Mouse (Mus musculus) lung, adult 2 months (tissue): Measurements from ENCODE around the gene Dgka. TPM values are rescaled to one million over a fixed set of nuclear protein-coding genes. Genes with fewer than 3 reads are reported as not detected.

Experiments
- DNase-seq: peaks from one replicate; pipeline ENCODE4 v3.0.0; 2022
- H3K4me1 ChIP-seq: fragments of 200-500 bp; 2 replicates; pipeline ENCODE4 v1.6.1; 2011; ENCODE audit warnings: low read length; ENCODE audit not compliant: control insufficient read depth, insufficient read depth
- H3K4me3 ChIP-seq: fragments of 200-500 bp; replicated peaks from 2 replicates; pipeline ENCODE3; 2011; ENCODE audit warnings: low read depth, mild to moderate bottlenecking, control low read depth, low read length; ENCODE audit errors: extremely low read depth
- CTCF ChIP-seq: fragments of 200-500 bp; IDR thresholded peaks from 2 replicates; pipeline ENCODE4 v1.5.1; 2011; ENCODE audit warnings: mild to moderate bottlenecking, low read length, control low read depth; ENCODE audit not compliant: insufficient read depth
- POLR2A ChIP-seq: fragments of 200-500 bp; IDR thresholded peaks from 2 replicates; pipeline ENCODE4 v1.6.1; 2011; ENCODE audit warnings: low read depth, mild to moderate bottlenecking, control low read depth, low read length, borderline replicate concordance; ENCODE audit errors: extremely low read depth
- WGBS: fragments of 180-500 bp; shearing (Covaris S2); methylation state at CpG from one replicate; pipeline ENCODE4 v1.1.7; 2018; 5-methylcytosine and 5-hydroxymethylcytosine counted together
- polyA plus RNA-seq: library from polyadenylated mRNA; depleted of rRNA; stranded (reverse); fragments of >200 nt; gene quantifications from 2 replicates; pipeline ENCODE4 v1.2.3, GENCODE M21; 2012

Gene Dgka
- polyA plus RNA-seq, 1 experiment: 53.7 TPM

DNA sequence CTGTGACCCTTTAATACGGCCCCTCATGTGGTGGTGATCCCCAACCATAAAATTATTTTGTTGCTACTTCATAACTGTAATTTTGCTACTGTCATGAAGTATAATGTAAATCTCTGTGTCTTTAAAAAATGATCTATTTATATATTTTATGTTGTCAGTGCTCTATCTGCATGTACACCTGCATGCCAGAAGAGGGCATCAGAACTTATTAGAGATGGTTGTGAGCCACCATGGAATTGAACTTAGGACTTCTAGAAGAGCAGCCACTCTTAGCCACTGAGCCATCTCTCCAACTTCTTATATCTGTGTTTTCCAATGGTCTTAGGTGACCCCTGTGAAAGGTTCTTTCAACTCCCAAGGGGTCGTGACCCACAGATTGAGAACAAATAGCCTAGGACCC lies 28.2 kb upstream of the Dgka start:
- 79% methylated on average over 2 of the region's 2 CpGs for whole genome bisulfite sequencing
- DNase-seq: no peak
- TF ChIP-seq CTCF: no peak
- no peak for TF ChIP-seq POLR2A
- H3K4me3 ChIP-seq: no peak overlapping the region
- H3K4me1 ChIP-seq: no peaks in the 10 kb centered on the region

DNA sequence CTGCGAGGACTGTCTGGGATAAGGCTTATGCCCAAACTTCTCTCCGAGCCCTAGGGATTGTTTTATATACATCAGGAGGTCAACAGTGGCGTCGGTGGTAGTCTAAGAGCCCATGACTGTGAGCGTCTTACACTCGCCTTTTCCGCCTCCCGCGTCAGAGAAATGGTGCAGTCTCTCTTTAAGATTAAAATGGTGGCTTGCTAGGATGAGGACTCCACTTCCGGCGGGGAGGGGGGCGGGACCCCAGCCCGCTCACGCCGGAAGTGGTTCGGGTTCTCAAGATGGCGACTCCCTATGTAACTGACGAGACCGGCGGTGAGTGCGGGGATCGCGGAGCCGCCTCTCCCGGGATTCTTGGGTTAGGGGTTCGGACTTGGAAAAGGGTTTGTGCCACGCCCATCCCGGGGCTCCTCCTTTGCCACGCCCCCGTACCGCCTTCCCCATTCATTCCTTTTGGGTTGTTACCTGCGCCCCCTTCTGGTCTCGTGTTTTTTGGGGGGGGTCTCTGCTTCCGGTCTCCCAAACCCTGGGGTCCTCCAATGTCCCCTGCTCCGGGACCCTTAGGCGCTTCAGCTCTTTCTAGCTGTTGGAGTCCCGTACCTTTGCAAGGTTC lies 3.7 kb upstream of the Dgka start:
- Histone ChIP-seq H3K4me1 (peaks cover 17% of the 10 kb centered on the region), H3K4me3 (peak overlapping the region; percentile 88)
- peak; percentile 76 for DNase-seq
- TF ChIP-seq POLR2A: peak; percentile 54; the same call in 1 of the 2 replicates
- TF ChIP-seq CTCF: 0 out of 2 replicates have a peak, but pooled peaks have one; percentile 8
- WGBS: under 1% methylated on average over 37 of the region's 37 CpGs

DNA sequence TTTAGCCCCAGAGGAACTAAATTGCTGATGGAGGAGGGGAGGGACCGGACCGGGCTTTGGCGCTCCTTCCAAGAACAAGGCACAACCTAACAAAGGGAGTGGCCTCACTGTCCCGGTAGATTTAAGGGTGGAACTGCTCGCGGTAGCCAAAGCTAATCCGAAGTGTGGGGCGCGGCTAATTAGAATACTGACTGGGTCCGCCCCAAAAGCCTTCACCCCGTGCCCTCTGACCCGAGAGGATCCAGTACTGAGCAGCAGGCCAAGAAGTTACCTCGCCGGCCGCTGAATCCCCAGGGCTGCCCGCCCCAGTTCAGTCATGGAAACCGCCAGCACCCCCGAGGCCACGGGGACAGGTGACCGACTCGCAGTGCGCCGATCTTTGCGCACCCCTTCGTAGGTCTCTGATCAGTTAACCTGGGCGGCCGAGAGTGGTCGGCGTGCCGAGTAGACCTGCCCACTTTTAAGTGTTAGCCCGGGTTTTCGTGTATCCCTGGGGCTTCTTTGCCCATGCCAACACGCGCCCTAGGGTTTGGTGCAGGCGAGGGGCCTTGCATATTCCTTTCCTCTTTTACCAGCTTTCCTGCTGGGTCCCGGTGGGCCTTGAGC lies 3.1 kb upstream of the Dgka start, which contains the start of gene Pym1:
TSS of gene Pym1 (plus strand) at position 244 of the 606 bp plus-strand sequence.
- DNase-seq: peak; percentile 85
- Histone ChIP-seq H3K4me3 (peak within 1 kb of the TSS; percentile 88), H3K4me1 (peaks cover 17% of the 10 kb centered on the region)
- no peak for TF ChIP-seq CTCF
- TF ChIP-seq POLR2A: peak; percentile 66; the same call in 1 of the 2 replicates
- under 1% methylated on average over 36 of the region's 36 CpGs for WGBS

DNA sequence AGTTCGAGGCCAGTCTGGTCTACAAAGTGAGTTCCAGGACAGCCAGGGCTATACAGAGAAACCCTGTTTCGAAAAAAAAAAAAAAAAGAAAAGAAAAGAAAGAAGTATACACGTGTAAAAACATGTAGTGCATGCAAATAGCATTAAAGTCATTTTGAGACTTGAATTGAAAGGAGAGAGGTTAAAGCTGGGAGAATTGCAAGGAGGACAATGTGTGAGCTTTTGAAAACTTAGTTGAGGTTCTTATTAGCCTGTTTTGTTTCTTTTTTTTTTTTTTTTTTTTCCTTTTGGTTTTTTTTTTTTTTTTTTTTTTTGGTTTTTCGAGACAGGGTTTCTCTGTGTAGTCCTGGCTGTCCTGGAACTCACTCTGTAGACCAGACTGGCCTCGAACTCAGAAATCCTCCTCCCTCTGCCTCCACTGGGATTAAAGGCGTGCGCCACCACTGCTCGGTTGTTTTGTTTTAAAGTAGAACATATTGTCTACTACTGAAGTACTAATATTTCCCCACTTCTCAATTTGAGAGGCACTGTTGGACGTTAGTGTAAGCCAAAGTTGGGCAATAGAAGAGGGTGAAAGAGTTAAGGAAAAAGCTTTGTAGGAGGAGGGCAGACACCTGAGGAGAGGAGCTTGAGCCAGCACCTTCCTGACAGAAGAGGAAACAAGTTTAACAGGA lies 2.5 kb upstream of the Dgka start:
- TF ChIP-seq CTCF: no peak
- H3K4me3 ChIP-seq: peak overlapping the region; percentile 88
- H3K4me1 ChIP-seq: peaks cover 17% of the 10 kb centered on the region
- 27% methylated on average over 9 of the region's 9 CpGs for WGBS
- DNase-seq: no peak

DNA sequence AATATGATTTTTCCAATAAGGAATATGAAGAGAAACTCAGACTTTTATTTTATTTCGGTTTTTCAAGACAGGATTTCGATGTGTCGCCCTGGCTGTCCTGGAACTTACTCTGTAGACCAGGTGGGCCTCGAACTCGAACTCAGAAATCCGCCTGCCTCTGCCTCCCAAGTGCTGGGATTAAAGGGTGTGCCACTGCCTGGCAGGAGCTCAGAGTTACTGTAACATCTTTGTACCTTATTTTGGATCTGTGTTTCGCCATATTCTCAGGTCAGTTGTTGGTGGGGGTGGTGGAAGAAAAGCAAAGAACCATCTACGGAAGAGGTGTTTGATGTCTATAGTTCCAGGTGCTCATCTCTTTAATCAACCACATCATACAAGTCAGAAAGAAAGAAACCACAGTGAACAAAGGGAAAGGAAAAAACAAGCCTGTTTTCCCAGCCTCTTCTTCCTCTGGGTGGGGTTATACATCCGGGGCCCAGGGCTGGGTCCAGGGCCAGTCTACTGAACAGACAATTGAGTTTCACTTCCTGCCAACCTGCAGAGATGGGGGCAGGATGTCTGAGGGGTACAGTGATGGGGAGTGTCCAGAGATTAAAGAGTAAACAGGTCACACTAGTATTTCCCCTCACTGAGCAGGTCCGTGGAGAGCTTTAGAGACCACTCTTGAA lies 1.4 kb upstream of the Dgka start:
- 76% methylated on average over 10 of the region's 10 CpGs for WGBS
- no peak for DNase-seq
- H3K4me1 ChIP-seq: peaks cover 17% of the 10 kb centered on the region
- H3K4me3 ChIP-seq: no peak overlapping the region
- TF ChIP-seq POLR2A (no peak), CTCF (no peak)

DNA sequence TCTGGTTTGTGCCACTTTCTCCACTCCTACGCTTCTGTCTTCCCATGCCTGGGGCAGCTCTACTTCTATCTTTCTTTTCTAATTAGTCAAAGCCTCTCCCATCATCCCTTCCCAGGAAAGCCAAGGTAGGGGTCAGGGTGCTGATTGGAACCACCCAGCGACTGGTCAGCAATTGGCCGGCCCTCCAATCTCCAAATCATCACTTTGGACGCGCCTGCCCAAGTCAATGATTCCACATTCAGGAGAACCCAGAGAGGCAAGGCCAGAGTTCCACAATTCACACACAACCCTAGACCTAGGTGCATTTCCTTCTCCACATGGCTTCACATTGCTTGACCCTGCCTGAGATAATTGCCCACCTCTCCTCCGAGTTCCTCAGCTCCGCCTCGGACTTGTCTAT lies 444 bp downstream of the Dgka start:
- peaks cover 20% of the 10 kb centered on the region for H3K4me1 ChIP-seq
- 0 out of 2 replicates have a peak, but pooled peaks have one; percentile 13 for TF ChIP-seq POLR2A
- TF ChIP-seq CTCF: no peak
- peak overlapping the region; percentile 75 for H3K4me3 ChIP-seq
- no peak for DNase-seq
- WGBS: 21% methylated on average over 8 of the region's 8 CpGs

DNA sequence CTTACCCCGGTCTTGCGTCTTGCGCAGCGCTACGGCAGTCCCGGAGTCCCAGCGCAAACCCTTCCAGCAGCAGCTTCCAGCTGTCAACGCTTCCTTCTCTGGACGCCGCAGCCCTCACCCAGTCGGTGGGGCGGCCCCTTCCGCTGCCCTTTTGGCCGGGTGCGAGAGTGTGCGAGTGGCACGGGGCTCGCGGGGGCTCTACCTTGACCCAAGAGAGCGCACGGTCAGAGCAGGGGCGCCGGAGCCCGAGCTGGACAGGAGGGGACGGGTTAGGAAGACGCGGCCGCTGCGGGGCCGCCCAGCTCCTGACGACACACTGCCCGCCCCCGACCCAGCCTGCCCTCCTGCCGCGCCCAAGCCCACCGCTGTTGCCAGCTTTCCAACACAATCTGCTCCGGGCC lies 864 bp downstream of the Dgka start:
- DNase-seq: peak; percentile 75
- H3K4me1 ChIP-seq: peaks cover 20% of the 10 kb centered on the region
- peak; percentile 59 for TF ChIP-seq POLR2A
- TF ChIP-seq CTCF: no peak
- 1% methylated on average over 37 of the region's 37 CpGs for WGBS
- H3K4me3 ChIP-seq: peak overlapping the region; percentile 75

DNA sequence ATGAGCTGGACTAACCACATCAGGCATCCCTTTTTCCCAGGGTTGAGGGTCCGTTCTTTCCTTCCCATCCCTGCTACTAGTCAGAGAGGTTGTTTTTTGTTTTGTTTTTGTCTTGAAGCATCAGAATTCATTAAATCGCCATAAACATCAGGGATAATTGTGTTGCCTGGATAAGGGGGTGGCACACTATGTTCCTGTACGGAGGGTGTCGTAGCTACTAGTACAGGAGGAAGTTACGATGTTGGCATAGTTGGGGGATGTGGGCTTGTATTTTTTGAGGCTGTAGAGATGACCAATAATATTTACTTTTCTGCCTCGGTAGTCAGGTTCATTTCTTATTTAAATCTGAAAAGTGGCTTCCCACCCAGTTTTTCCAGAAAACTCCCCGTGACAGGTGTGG lies 1.4 kb downstream of the Dgka start:
- no peak for TF ChIP-seq POLR2A
- no peak for TF ChIP-seq CTCF
- WGBS: 1% methylated on average over 7 of the region's 7 CpGs
- no peak for DNase-seq

DNA sequence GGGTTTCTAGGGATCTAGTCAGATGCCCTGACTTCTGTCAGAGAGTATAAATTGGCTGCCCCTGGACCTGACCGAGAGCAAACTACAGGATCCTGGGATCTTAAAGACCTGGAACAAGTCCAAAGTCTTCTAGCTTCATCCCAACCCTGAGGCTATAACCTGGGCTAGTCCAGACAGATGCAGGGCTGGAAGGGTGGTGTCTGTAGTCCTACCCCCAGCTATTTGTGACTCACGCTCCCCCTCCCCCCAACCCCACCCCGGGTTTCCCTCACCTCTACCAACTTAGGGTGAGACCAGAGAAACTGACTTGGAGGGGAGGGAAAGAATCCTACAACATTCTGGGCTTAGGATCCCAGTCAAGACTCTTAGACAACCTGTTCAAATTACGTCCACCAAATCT lies 2.0 kb downstream of the Dgka start:
- no peak for TF ChIP-seq CTCF
- TF ChIP-seq POLR2A: no peak
- DNase-seq: no peak

More for the DNA sequence above, 1.4 kb downstream of the Dgka start:
- peaks cover 20% of the 10 kb centered on the region for H3K4me1 ChIP-seq
- H3K4me3 ChIP-seq: peak overlapping the region; percentile 75

More for the DNA sequence above, 2.0 kb downstream of the Dgka start:
- H3K4me3 ChIP-seq: peak overlapping the region; percentile 75
- H3K4me1 ChIP-seq: peaks cover 20% of the 10 kb centered on the region
- 20% methylated on average over 4 of the region's 4 CpGs for WGBS
